Mouse (Mus musculus): ENCODE data around the gene Syt3.

The Syt3 gene

GRCm38 (mm10) chr7:44405346-44406014 lies 21.6 kb downstream of the Syt3 start:
- DNase-seq (ENCODE audit: low spot score in 2 of 2) = peak; percentile 80 to 88

- no peak for DNase-seq (ENCODE audit: low spot score in 2 of 2)
These were observed 22.1 kb downstream of the Syt3 start for GRCm38 (mm10) chr7:44406015-44406355.

- DNase-seq (ENCODE audit: low spot score in 2 of 2) = no peak
These were observed 27.2 kb downstream of the Syt3 start for GRCm38 (mm10) chr7:44411144-44411543.

GRCm38 (mm10) chr7:44413307-44413706 lies 29.4 kb downstream of the Syt3 start:
- no peak for DNase-seq (ENCODE audit: low spot score in 2 of 2)

- no peak for DNase-seq (ENCODE audit: low spot score in 2 of 2)
These were observed 43.8 kb downstream of the Syt3 start for GRCm38 (mm10) chr7:44427666-44428065.

GRCm38 (mm10) chr7:44428171-44428950 lies 44.5 kb downstream of the Syt3 start:
- no peak for DNase-seq (ENCODE audit: low spot score in 2 of 2)

GRCm38 (mm10) chr7:44428968-44429521 lies 45.1 kb downstream of the Syt3 start, which contains the start of gene Lrrc4b:
Lrrc4b (plus strand) TSS chr7:44429018.
- no peak for DNase-seq (ENCODE audit: low spot score in 2 of 2)

GRCm38 (mm10) chr7:44429534-44430488 lies 45.9 kb downstream of the Syt3 start:
- no peak for DNase-seq (ENCODE audit: low spot score in 2 of 2)

GRCm38 (mm10) chr7:44432550-44432949 lies 48.6 kb downstream of the Syt3 start:
- DNase-seq (ENCODE audit: low spot score in 2 of 2) = no peak

GRCm38 (mm10) chr7:44433371-44433770 lies 49.5 kb downstream of the Syt3 start:
- no peak for DNase-seq (ENCODE audit: low spot score in 2 of 2)

- no peak for DNase-seq (ENCODE audit: low spot score in 2 of 2)
These were observed 50.2 kb downstream of the Syt3 start for GRCm38 (mm10) chr7:44434089-44434488.

- no peak for DNase-seq (ENCODE audit: low spot score in 2 of 2)
These were observed 51.9 kb downstream of the Syt3 start for GRCm38 (mm10) chr7:44435796-44436195.

GRCm38 (mm10) chr7:44436267-44436666 lies 52.4 kb downstream of the Syt3 start:
- no peak for DNase-seq (ENCODE audit: low spot score in 2 of 2)

- DNase-seq (ENCODE audit: low spot score in 2 of 2) = no peak
These were observed 53.3 kb downstream of the Syt3 start for GRCm38 (mm10) chr7:44437188-44437587.

- DNase-seq (ENCODE audit: low spot score in 2 of 2) = no peak
These were observed 54.0 kb downstream of the Syt3 start for GRCm38 (mm10) chr7:44437933-44438332.

- DNase-seq (ENCODE audit: low spot score in 2 of 2) = no peak
These were observed 55.8 kb downstream of the Syt3 start for GRCm38 (mm10) chr7:44439696-44440095.

GRCm38 (mm10) chr7:44440479-44440878 lies 56.6 kb downstream of the Syt3 start:
- DNase-seq (ENCODE audit: low spot score in 2 of 2) = no peak

GRCm38 (mm10) chr7:44441180-44441579 lies 57.3 kb downstream of the Syt3 start:
- no peak for DNase-seq (ENCODE audit: low spot score in 2 of 2)

- DNase-seq (ENCODE audit: low spot score in 2 of 2) = no peak
These were observed 57.8 kb downstream of the Syt3 start for GRCm38 (mm10) chr7:44441648-44442109.

- no peak for DNase-seq (ENCODE audit: low spot score in 2 of 2)
These were observed 58.5 kb downstream of the Syt3 start for GRCm38 (mm10) chr7:44442407-44442821.

- no peak for DNase-seq (ENCODE audit: low spot score in 2 of 2)
These were observed 59.6 kb downstream of the Syt3 start for GRCm38 (mm10) chr7:44443268-44444173.

All from thymus, postnatal 10 days (tissue).